Mouse (Mus musculus) layer of hippocampus, postnatal 36 days (tissue): ENCODE measurements at regions not wholly inside any gene's neighbourhood (a gene's known extent, or its start where the extent isn't known, plus 50 kb on each side); places are given as distances from the start of the nearest gene placed in this dataset.

Experiments used
- DNase-seq, 2 experiments: peaks; one replicate each; pipeline ENCODE4 v3.0.0; 2022

GRCm38 (mm10) chr2:159356503-159356902 is 561.9 kb downstream of the Dhx35 start:
- DNase-seq = no peak

DNA sequence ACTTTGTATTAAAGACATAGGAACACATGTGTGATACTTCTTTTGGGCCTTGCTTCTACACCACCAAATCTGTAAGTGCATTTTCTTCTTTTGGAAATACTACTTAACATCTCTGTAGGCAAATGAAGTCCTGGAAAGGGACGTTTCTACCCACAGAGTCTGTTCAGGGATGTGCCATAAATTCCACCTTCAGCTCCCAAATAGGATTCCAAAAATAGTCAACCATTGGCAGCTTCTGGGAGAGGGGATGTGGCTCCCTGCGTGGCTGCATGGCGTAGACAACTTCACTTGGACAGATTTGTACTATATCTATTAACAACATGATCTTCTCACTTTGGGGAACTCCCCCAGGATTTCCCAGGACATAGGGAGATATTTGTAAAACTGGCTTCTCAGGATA is 566.8 kb downstream of the Dhx35 start:
- no peak for DNase-seq

GRCm38 (mm10) chr2:159392865-159393264 is 598.3 kb downstream of the Dhx35 start:
- no peak for DNase-seq

DNA sequence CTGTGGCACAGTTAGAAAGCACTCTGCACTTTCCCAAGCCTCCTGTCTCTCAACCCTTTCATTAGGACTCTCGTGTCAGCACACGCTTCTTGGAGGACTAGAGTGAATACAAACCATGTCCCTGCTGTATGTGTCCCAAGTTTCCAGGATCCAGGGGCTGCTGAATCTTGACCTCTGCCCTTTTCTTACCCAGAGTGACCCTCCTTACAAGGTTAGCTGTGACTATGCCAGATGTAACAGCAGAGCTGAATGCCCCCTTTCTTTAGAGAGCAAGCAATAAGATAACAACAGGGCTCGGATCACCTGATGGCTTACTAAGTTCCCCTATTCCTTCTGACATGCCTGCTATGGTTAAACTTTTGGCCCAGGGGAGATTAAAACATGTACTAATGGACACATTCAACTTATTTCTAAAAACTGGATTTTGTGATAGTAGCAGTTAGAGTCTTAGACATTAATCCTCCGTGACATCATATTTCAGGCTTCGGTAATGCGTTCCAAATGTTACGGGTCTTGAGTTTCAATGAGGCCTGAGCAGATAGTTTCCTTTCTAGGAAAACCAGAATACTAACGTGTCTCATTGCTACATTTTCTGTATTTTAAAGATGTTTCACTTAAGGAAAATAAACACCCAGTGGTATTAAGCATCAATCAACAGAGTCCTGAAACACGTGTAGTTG is 607.0 kb downstream of the Dhx35 start:
- DNase-seq = no peak

DNA sequence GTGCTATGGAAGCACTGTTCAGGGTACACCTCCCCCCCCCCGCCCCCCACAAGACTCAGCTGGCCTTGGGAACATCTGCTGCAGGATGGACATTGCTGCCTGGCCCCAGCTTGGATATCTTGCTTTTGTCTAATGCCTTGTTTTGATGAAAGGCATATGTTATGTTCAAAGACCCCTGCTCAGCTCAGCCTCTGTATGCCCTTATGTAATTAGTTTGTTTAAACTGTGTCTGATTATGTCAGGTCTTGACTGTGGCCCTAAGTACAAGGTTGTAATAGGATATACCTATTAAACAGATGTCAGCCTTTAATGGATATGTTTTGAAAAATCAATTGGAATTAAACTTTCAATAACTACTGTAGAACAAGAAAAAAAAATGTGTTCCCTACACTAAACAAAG is 610.3 kb downstream of the Dhx35 start:
- no peak for DNase-seq

- no peak for DNase-seq
These were observed 620.0 kb downstream of the Dhx35 start for GRCm38 (mm10) chr2:159414599-159414998.

GRCm38 (mm10) chr2:159418371-159418940 is 623.8 kb downstream of the Dhx35 start:
- no peak for DNase-seq

DNA sequence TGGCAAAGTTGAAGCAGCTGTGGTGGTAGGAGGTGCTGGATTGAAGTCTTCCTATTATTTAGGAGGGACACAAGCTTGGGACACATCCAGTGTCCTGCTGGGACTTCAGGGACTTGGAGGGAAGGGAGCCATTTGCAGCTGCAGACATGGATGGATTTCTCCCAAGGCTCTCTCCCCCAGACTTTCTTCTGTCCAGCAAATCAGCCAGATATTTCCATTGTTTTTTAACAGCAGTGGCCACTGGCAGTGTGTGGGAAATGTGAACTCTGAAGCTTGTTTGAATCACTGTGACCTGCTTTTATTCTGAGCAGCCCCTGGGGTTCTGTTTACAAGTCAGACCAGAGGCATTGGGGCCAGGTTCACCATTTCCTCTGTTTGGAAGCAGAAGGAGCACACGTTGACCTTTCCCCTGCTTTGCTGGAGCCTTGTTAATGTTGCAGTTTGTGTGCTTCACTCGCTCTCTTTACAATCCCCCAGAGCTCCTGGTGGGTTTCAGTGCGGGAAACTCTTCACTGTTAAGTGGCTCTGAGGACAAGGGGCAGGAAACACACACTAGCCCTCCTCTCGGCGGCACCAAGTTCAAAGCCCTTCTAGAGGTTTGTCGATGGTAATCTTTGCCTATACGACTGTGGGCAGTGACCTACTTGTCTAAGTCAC is 627.8 kb downstream of the Dhx35 start:
- no peak for DNase-seq

GRCm38 (mm10) chr2:159428201-159428600 is 633.6 kb downstream of the Dhx35 start:
- DNase-seq = no peak

GRCm38 (mm10) chr2:159430577-159431329 is 636.1 kb downstream of the Dhx35 start:
- no peak for DNase-seq

DNA sequence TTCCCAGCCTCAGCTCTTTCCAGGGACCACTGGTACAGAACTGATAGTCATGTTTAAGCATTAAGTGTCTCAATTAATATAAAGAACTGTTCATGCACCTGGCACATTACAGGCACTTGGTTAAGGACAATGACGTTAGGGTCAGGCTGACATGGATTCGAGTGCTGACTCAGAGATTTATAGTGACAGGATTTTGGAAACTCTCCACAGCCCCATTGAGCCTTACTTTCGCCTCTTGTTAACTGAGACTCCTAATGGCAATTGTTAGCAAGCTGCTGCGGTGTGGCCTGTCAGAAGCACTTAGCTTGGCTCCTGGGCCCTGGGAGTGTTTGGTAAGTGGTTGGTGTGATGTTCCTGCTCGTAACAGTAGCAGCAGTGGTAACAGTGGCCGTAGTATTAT is 644.4 kb downstream of the Dhx35 start:
- DNase-seq = no peak

- DNase-seq = peak; percentile 9 to 20
These were observed 649.0 kb downstream of the Dhx35 start for GRCm38 (mm10) chr2:159443581-159443980.

GRCm38 (mm10) chr2:159446434-159446833 is 651.8 kb downstream of the Dhx35 start:
- no peak for DNase-seq

GRCm38 (mm10) chr2:159446886-159447285 is 652.3 kb downstream of the Dhx35 start:
- DNase-seq = no peak

- DNase-seq = no peak
These were observed 654.4 kb downstream of the Dhx35 start for GRCm38 (mm10) chr2:159448976-159449375.

DNA sequence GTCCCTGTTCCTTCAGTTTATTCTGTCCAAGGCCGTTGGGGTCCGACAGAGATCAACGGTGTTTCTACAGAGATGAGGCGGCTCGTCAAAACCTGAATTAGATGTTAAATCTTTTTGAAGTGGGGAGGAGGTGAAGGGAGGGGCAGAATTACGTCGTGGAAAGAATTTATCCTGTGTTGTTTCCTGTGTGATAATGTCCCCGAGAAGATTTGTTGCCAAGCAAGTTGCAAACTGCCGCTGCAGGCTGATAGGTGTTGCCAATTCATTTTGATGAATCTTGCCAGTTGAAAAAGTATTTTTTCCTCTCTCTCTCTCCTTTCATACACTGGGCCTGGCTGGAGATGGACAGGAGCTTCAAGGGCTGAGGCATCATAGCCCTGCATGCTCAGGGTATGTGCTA is 656.8 kb downstream of the Dhx35 start:
- DNase-seq = no peak

GRCm38 (mm10) chr2:159481399-159482080 is 686.9 kb downstream of the Dhx35 start:
- DNase-seq = no peak

DNA sequence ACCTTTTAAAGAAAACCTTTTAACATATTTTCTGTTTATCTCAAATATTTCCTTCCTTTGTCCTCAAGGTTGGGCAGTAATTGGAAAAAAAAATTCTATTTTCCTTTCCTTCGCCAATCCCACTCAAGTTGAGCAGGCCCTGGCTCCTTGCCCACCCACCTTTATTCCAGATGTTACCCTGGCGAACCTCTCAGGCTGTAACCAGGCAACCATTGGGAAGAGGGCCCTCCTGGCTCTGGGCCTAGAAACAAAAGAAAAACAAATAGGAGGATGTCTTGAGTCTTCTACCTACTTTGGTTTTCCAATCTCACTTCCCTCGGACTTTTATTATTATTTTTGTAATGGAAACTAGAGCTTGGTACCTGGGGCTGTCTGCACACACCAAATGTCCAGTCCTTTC is 696.5 kb downstream of the Dhx35 start:
- no peak for DNase-seq

DNA sequence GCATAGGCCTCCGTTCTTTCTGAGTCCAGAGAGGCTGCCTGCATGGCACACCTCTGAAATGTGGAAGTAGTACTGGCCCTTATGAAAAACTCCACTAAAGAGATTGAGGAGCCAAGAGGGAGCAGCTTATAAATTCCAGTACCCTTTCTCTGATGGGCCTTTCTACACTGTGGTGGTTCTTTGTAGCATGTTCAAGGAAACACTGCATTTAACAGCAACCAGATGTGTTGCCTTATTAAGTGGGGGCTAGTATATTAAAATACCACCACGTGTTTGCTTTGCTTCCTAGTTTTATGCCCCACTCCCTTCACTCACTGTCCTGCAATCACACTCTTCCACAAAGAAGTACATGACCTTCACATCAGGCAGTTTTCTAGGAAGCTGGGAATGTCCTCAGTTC is 704.1 kb downstream of the Dhx35 start:
- DNase-seq = no peak

GRCm38 (mm10) chr2:159501039-159501438 is 706.4 kb downstream of the Dhx35 start:
- no peak for DNase-seq

DNA sequence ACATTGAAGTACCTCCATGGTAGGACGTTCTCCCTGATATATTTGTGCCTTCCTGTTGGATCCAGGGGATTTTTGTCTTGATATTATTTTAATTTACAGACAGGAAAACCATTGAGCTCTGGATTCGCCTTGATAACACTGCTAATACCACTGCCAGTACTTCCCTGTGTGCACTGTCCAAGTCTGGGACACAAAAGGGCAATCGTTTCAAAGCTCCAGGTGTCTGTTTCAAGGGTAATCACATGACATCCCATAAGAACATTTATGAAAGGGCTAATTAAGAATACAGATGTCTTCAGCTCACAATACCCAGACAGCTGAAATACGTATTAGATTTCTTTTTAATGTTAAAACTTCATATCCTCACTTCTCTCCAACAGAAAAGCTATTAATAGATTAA is 724.5 kb downstream of the Dhx35 start:
- no peak for DNase-seq

- DNase-seq = no peak
These were observed 729.1 kb downstream of the Dhx35 start for GRCm38 (mm10) chr2:159523739-159524138.

GRCm38 (mm10) chr2:159534951-159535350 is 740.3 kb downstream of the Dhx35 start:
- peak in 1 of 2 experiments; percentile 4 for DNase-seq
